Mouse (Mus musculus): Measurements from ENCODE around the gene Faap100.
"Not testable (repeated sequence)": the region's sequence is repeated elsewhere in the genome, so short reads cannot be mapped to it uniquely, and the experiment has no call there.

Gene Faap100

DNA sequence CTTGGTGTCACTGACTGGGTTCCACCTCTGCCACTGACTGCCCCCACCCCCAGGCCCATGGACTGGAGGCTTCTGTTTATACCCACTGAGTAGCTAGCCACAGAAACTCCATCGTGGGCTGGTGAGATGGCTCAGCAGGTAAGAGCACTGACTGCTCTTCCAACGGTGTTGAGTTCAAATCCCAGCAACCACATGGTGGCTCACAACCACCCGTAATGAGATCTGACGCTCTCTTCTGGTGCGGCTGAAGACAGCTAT lies 26.5 kb downstream of the Faap100 start:
- not testable (repeated sequence) for DNase-seq (ENCODE audit: low read depth, low spot score)

DNA sequence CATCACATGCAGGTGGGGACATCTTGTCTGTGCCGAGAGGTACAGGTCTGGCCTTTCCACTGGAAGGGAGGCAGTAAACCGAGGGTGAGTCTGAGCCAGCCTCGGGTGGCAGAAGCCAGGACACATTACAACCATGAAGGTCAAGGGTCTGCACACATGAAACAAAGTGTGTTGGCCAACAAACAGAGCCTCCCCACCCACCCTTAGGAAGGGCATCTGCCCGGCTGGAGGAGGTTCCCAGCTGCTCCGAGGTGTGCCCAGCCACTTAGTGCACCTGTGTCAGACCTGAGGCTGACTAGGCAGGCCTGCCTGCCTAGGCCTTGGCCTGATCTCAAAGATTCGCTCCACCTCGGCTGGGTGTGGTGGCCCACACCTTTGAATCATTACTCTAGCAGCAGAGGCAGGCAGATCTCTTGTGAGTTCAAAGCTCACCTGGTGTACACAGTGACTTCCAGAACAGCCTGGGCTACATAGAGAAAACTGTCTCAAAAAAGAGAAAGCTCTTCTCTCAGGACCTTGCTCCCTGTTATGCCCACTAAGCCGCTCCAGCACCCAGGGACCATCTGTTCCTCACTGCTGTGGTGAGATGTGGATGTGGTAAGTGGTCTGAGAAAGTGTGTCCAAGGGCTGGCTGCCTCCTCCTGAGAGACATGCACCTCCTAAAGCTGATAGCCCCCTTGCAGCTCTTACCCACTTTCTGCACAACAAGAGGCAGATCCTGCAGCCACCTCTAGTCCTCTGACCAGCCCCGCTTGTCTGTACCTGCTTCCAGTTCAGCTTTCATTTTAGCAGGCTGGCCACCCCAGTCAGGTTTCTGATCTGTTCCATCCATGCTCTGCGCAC lies 27.1 kb downstream of the Faap100 start:
- DNase-seq (ENCODE audit: low read depth, low spot score): no peak

DNA sequence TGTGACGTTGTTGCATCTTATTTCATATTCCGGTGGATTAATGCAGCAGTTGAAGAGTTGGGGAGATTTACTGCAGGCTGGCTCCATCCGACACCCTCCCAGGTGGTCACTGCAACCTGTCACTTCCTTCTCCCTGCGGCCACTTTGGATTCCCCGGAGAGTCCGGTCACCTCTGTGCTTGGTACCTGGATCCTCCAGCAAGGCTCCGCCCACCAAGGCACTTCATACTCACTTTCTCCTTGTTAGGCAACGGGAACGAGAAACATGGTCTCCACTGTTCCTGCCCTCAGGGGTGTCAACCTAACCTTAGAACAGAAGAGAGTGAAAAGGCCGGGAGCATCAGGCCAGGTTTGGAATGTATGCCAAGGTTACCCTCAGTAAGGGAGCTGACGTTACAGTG lies 27.9 kb downstream of the Faap100 start:
- no peak for DNase-seq (ENCODE audit: low read depth, low spot score)

DNA sequence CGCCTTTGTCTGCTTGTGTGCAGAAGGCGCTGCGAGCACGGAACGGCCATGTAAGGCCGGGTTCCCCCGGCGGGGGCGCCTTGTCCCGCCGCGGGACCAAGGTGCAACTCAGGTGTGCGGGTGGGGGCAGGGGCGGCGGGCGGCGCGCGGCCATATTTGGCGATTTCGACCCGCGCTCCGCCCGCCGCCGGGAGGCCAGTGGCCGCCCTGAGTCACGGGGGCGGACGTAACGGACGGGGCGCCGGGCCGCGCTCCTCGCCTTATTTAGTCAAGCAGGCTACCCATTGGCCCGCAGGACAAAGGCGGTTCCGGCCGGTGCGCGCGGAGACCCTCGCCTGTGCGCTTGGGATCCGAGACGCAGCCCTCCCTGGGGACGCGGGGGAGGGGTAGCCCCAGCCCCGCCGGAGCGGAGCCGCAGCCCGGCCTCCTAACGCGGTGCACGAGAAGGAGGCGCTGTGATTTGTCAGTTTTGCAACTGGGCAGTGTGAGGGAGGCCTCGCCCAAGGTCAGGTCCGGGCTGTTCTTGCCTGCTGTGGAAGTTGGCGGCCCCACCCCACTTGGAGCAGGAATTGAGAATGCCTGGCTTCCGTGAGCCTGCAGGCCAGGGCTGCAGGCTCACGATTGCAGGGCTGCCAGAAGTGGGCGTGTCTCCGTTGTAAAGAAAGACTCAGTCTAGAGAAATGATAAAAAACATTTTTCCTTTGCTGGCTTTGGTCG lies 28.4 kb downstream of the Faap100 start:
- DNase-seq (ENCODE audit: low read depth, low spot score): peak; percentile 70

- peak; percentile 28 for DNase-seq (ENCODE audit: low read depth, low spot score)
These were observed 29.1 kb downstream of the Faap100 start for GRCm38 (mm10) chr11:120349371-120349985.

DNA sequence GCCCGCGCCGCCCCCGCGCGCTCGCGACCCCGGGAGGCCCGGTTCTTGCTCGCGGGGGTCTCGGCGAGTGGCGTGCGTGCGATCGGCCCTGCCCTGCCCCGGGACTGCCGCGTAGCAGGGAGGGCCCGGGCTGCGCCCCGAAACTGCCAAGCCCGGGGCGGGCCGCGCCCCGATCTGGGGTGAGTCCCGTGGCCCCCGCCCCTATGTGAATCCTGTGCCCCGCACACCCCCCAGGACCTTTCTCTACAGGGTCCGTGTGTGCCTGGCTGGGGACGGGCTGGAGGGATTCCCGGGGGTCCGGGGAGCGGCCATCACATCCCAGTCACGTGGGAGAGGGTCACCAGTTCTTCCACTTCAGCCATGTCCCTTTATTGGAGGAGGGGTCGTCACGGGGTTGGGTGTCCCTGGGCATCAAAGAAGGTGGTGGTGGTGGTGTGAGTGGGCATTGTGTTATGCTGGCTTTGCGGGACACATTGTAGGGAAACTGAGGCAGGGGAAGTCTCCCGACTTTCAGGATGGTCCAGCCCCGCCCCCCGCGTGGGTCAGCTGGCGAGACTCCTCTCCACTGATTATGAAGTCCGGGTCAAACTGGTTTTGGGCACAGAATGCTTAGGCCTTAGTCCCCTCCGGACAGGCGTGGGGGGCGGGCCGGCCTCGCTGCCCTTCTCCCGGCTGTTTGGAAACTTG lies 29.7 kb downstream of the Faap100 start:
- peak; percentile 58 for DNase-seq (ENCODE audit: low read depth, low spot score)

DNA sequence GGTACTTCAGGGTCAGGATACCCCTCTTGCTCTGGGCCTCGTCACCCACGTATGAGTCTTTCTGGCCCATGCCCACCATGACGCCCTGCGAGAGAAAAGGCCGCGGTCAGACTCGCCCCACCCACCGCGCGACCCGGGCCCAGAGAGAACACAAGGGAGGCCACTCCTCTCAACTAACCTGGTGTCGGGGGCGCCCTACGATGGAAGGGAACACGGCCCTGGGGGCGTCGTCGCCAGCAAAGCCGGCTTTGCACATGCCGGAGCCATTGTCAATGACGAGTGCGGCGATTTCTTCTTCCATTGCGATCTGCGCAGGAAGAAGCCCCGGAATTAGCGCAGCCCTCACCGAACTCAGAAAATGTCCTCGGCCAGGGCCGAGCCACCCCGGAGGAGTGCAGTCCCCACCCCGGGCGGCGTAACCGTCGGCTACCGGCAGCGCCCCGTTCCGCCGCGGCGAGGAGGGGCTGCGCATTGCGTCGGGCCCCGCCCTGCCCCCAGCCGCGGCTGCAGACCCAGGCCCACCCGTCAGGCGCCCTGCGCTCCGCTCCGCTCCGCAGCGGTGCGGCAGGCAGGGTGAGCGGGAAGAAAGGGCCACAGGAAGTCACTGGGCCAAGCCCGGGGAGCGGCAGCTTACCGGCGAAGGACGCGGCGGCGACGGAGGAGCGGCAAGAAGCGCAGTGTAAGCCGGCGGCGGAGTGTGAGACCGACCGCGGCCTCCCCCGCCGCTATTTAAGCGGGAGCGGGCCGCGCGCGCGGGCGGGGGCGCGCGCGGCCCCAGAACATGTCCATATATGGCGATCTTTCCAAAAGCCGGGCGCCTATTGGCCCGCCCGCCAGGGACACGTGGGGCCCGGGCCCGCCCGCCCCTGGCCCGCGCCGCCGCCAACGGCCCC lies 30.5 kb downstream of the Faap100 start, which contains the start of gene Actg1:
Gene Actg1 (minus strand): TSS at position 752 of the 893 bp plus-strand sequence.
- peak; percentile 88 for DNase-seq (ENCODE audit: low read depth, low spot score)

GRCm38 (mm10) chr11:120347301-120347700 lies 31.3 kb downstream of the Faap100 start:
- no peak for DNase-seq (ENCODE audit: low read depth, low spot score)

- DNase-seq (ENCODE audit: low read depth, low spot score): not testable (repeated sequence)
These were observed 32.1 kb downstream of the Faap100 start for GRCm38 (mm10) chr11:120346383-120347034.

GRCm38 (mm10) chr11:120345067-120345681 lies 33.4 kb downstream of the Faap100 start:
- no peak for DNase-seq (ENCODE audit: low read depth, low spot score)

- no peak for DNase-seq (ENCODE audit: low read depth, low spot score)
These were observed 34.1 kb downstream of the Faap100 start for GRCm38 (mm10) chr11:120344310-120344920.

- DNase-seq (ENCODE audit: low read depth, low spot score): no peak
These were observed 34.9 kb downstream of the Faap100 start for GRCm38 (mm10) chr11:120343519-120344309.

DNA sequence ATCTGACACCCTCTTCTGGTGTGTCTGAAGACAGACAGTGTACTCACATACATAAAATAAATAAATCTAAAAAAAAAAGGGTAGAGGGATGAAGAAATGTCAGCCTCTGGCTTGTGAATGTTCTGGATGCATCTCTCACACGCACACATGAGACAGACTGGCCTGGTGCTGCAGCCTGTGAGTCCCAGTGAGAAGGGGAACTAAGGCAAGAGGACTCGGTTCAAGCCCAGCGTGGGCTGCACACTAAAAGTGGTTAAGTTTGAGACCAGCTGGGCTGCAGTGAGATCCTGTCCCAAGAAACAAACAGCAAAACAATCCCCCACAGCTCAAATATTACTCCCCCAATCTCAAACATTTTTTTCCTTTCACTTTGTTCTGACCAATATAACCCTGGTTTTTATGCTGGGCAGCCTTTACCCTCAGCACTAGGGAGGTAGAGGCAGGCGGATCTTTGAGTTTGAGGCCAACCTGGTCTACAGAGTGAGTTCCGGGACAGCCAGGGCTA lies 35.9 kb downstream of the Faap100 start:
- no peak for DNase-seq (ENCODE audit: low read depth, low spot score)

DNA sequence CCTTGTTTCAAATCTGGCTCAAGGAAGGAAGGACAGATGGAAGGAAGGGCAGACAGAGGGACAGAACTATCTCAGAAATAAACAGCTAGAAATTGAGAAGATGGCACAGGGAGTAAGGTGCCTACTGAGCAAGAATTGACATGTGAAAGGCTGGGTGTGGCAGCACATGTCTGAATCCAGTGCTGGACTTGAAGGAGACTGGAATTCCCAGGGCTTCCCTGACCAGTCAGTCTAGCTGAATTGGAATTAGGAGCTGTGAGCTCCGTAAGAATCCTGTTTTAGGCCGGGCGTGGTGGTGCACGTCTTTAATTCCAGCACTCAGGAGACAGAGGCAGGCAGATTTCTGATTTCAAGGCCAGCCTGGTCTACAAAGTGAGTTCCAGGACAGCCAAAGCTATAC lies 36.9 kb downstream of the Faap100 start:
- no peak for DNase-seq (ENCODE audit: low read depth, low spot score)

GRCm38 (mm10) chr11:120339978-120340513 lies 38.5 kb downstream of the Faap100 start:
- DNase-seq (ENCODE audit: low read depth, low spot score): no peak

DNA sequence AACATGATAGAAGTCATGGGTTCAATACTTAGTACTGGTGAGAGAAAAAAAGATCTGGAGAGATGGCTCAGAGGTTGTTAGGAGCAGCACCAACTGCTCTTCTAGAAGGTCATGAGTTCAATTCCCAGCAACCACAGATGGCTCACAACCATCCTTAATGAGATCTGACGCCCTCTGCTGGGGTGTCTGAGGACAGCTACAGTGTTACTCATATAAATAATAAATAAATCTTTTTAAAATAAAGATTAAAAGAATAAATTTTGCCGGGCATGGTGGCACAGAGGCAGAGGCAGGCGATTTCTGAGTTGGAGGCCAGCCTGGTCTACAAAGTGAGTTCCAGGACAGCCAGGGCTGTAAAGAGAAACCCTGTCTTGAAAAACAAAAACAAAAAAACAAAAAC lies 39.8 kb downstream of the Faap100 start:
- DNase-seq (ENCODE audit: low read depth, low spot score): no peak

GRCm38 (mm10) chr11:120337447-120337846 lies 41.1 kb downstream of the Faap100 start:
- no peak for DNase-seq (ENCODE audit: low read depth, low spot score)

DNA sequence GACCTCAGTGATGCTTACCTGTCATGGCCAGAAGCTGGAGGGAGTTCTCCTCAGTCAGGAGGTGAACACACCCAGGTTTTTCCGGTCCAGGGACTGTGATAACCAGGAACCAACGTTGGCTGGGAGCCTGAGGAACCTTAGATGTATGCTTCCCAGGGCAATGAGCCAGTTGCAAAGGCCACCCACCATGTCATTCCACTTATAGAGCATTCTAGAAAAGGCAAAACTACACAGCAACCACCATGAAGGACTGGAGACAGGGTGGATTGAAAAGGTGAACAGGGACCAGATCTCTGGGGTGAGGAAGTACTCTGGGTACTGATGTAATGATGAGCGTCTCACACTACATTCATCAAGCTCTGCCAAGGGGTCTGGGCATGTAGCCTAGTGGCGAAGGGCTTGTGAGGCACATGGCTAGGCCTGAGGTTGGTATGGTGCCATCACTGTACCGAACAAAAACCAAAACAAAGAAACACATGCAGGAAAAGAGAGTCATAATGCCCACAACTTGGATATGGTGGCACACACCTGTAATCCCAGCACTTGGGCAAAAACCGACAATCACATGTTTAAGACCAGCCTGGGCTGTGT lies 43.0 kb downstream of the Faap100 start:
- no peak for DNase-seq (ENCODE audit: low read depth, low spot score)

All from brain, embryonic 18.5 days (tissue).